Mouse (Mus musculus): ENCODE data around the gene Speer4a. TPM values are rescaled to one million over a fixed set of nuclear protein-coding genes. Genes with fewer than 3 reads are reported as not detected.
A peak's percentile ranks its signal among the peaks of the same experiment; 100 is the strongest.
"Not testable (repeated sequence)": the region's sequence is repeated elsewhere in the genome, so short reads cannot be mapped to it uniquely, and the experiment has no call there.

Gene Speer4a
- 0.05 TPM in 1 of 2 replicates, not detected in the other for total RNA-seq (2014; rRNA removed)
- polyA plus RNA-seq (2015; fragmentation: Nextera tagmentation; extraction: Ambion mirVana) = 0.25 and 0.36 TPM in 2 replicates

DNA sequence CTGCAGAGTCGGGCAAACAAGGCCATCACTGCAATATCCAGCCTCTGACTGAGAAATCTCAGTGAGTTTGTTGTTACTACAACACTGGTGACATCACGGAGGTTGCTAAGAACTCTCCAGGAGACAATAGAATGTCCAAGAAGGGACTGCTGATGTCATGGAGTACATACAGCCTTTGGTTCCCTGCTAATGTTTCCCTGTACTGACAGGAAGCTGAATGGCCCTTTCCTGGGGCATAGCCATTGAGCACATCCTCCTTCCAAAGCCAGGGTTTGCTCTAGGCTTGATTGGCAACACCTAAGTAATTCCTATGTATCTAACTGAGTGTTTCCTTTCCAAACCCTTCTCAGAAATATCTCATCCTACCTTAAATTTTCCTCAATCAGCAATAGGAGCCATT is at the start of gene Speer4a:
TSS of gene Speer4a (minus strand) at position 101 of the 400 bp plus-strand sequence.
- H3K4me1 ChIP-seq (ENCODE audit: insufficient read depth, low read length); H3K9ac ChIP-seq (replicated peaks; ENCODE audit: low read length); H3K27ac ChIP-seq; DNase-seq (ENCODE audit: low spot score); H3K36me3 ChIP-seq (ENCODE audit: insufficient read depth, low read length); ATAC-seq; H3K4me2 ChIP-seq (ENCODE audit: low read depth, low read length); H3K4me3 ChIP-seq (ENCODE audit: low read length); H3K27me3 ChIP-seq (ENCODE audit: insufficient read depth, low read length); H3K9me3 ChIP-seq (ENCODE audit: low read length): not testable (repeated sequence)
- WGBS = 77% methylated on average over 2 of the region's 2 CpGs

DNA sequence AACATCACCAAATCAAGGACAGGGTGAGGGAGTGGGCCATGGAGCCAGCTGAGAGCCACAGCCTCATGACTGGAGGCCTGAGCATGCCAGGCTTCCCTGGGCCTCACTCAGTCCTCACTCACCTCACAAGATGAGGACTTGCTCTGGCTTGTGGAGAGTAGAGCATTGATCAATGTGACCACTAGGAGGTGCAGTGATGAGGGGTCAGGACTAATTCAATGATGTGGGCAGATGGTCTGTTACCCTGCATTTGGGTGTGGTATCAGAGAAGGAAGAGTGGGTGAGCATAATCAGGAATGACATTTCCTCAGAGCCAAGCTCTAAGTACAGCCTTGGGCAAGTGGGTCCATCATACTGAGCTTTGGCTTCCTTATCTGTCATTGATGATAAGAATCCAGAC is 39.7 kb upstream of the Speer4a start:
- H3K27me3 ChIP-seq (ENCODE audit: insufficient read depth, low read length); ATAC-seq; H3K27ac ChIP-seq; H3K9ac ChIP-seq (replicated peaks; ENCODE audit: low read length); H3K4me1 ChIP-seq (ENCODE audit: insufficient read depth, low read length); H3K4me2 ChIP-seq (ENCODE audit: low read depth, low read length); H3K4me3 ChIP-seq (ENCODE audit: low read length); H3K36me3 ChIP-seq (ENCODE audit: insufficient read depth, low read length); H3K9me3 ChIP-seq (ENCODE audit: low read length): not testable (repeated sequence)
- peak; percentile 1 for DNase-seq (ENCODE audit: low spot score)
- 0 out of 2 replicates have a peak, but pooled peaks have one; percentile 4 for TF ChIP-seq CTCF (IDR thresholded peaks at IDR 0.05; ENCODE audit: low read depth)

DNA sequence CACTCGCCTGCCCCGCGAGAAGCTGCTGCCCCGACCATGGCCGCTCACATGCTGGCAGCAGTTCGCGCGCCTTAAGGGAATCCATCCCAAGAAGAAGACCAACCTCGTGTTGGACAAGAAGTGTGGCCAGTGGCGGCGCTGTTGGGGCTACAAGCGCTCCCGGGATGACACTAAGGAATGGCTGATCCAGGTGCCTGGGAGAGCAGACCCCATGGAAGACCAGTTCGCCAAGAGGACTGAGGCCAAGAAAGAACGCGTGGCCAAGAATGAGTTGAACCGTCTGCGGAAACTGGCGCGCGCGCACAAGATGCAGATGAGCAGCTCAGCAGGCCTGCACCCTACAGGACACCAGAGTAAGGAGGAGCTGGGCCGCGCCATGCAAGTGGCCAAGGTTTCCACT is 31.4 kb upstream of the Speer4a start:
- Histone ChIP-seq H3K27ac (no peak overlapping the region), H3K4me3 (ENCODE audit: low read length) (no peak overlapping the region), H3K36me3 (ENCODE audit: insufficient read depth, low read length) (no peaks in the 10 kb centered on the region), H3K27me3 (ENCODE audit: insufficient read depth, low read length) (no peaks in the 10 kb centered on the region), H3K9me3 (ENCODE audit: low read length) (peaks cover 3% of the 10 kb centered on the region; the same call in 1 of the 2 replicates), H3K4me2 (ENCODE audit: low read depth, low read length) (no peak overlapping the region), H3K4me1 (ENCODE audit: insufficient read depth, low read length) (no peaks in the 10 kb centered on the region), H3K9ac (replicated peaks; ENCODE audit: low read length) (no peak overlapping the region)
- WGBS = 93% methylated on average over 24 of the region's 24 CpGs
- DNase-seq (ENCODE audit: low spot score) (no peak), ATAC-seq (no peak)
- no peak for TF ChIP-seq CTCF (IDR thresholded peaks at IDR 0.05; ENCODE audit: low read depth)

DNA sequence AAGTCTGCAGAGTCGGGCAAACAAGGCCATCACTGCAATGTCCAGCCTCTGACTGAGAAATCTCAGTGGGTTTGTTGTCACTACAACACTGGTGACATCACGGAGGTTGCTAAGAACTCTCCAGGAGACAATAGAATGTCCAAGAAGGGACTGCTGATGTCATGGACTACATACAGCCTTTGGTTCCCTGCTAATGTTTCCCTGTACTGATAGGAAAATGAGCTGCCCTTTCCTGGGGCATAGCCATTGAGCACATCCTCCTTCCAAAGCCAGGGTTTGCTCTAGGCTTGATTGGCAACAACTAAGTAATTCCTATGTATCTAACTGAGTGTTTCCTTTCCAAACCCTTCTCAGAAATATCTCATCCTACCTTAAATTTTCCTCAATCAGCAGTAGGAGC is 19.1 kb upstream of the Speer4a start, which contains the start of gene Gm7347:
TSS of gene Gm7347 (minus strand) at position 101 of the 400 bp plus-strand sequence.
- H3K4me3 ChIP-seq (ENCODE audit: low read length); H3K27me3 ChIP-seq (ENCODE audit: insufficient read depth, low read length); H3K9ac ChIP-seq (replicated peaks; ENCODE audit: low read length); H3K9me3 ChIP-seq (ENCODE audit: low read length); DNase-seq (ENCODE audit: low spot score); H3K36me3 ChIP-seq (ENCODE audit: insufficient read depth, low read length); ATAC-seq; H3K27ac ChIP-seq; H3K4me2 ChIP-seq (ENCODE audit: low read depth, low read length); H3K4me1 ChIP-seq (ENCODE audit: insufficient read depth, low read length): not testable (repeated sequence)
- no CpG with 5 or more reads among the region's 2 CpGs for WGBS

DNA sequence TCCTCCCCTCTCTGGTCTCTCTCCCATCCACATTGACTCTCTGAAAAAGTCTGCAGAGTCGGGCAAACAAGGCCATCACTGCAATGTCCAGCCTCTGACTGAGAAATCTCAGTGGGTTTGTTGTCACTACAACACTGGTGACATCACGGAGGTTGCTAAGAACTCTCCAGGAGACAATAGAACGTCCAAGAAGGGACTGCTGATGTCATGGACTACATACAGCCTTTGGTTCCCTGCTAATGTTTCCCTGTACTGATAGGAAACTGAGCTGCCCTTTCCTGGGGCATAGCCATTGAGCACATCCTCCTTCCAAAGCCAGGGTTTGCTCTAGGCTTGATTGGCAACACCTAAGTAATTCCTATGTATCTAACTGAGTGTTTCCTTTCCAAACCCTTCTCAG is 16.5 kb downstream of the Speer4a start, which contains the start of gene Gm5862:
TSS of gene Gm5862 (minus strand) at position 101 of the 400 bp plus-strand sequence.
- H3K9me3 ChIP-seq (ENCODE audit: low read length); H3K4me1 ChIP-seq (ENCODE audit: insufficient read depth, low read length); ATAC-seq; H3K27ac ChIP-seq; H3K27me3 ChIP-seq (ENCODE audit: insufficient read depth, low read length); H3K4me3 ChIP-seq (ENCODE audit: low read length); H3K9ac ChIP-seq (replicated peaks; ENCODE audit: low read length); DNase-seq (ENCODE audit: low spot score); H3K4me2 ChIP-seq (ENCODE audit: low read depth, low read length); H3K36me3 ChIP-seq (ENCODE audit: insufficient read depth, low read length): not testable (repeated sequence)
- no CpG with 5 or more reads among the region's 3 CpGs for WGBS

DNA sequence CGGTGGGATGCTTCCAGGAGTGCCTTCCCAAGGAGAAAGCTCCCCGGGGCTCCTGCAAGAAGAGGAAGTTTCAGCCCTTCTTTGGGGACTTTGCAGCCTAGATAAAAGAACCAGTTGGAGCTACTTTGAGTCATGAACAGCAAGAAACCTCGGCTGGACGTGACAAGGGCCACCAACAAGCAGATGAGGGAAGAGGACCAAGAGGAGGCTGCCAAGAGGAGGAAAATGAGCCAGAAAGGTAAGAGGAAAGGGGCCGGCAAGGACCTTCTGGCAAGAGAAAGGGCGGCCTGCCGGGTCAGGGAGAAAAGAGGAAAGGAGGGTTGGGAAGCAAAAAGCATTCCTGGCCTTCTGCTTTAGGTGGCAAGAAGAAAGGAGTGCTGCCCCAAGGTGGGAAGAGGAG is 31.7 kb downstream of the Speer4a start:
- DNase-seq (ENCODE audit: low spot score); H3K9me3 ChIP-seq (ENCODE audit: low read length); H3K27ac ChIP-seq; H3K27me3 ChIP-seq (ENCODE audit: insufficient read depth, low read length); H3K36me3 ChIP-seq (ENCODE audit: insufficient read depth, low read length); H3K9ac ChIP-seq (replicated peaks; ENCODE audit: low read length); H3K4me1 ChIP-seq (ENCODE audit: insufficient read depth, low read length): not testable (repeated sequence)
- H3K4me2 ChIP-seq (ENCODE audit: low read depth, low read length) = peak overlapping the region; percentile 60; the same call in 1 of the 2 replicates
- ATAC-seq = peak; percentile 32
- H3K4me3 ChIP-seq (ENCODE audit: low read length) = peak overlapping the region; percentile 38; the same call in 1 of the 2 replicates
- WGBS = 65% methylated on average over 6 of the region's 7 CpGs

DNA sequence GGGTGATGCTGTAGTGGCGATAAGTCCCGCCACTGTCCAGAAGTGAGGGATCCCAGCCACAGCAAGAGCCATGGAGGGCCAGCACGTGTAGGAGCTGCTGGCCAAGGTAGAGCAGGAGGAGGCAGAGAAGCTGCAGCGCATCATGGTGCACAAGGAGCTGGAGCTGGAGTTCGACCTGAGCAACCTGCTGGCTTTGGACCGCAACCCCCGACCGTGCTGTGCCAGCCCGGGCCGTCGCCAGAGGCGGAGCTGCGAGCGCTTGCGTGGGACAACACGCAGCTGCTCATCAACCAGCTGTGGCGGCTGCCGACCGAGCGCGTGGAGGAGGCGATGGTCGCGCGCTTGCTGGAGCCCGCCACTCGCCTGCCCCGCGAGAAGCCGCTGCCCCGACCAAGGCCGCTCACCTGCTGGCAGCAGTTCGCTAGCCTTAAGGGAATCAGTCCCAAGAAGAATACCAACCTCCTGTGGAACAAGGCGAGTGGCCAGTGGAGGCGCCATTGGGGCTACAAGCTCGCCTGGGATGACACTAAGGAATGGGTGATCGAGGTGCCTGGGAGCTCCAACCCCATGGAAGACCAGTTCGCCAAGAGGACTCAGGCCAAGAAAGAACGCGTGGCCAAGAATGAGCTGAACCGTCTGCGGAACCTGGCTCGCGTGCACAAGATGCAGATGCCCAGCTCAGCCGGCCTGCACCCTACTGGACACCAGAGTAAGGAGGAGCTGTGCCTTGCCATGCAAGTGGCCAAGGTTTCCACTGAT is 32.2 kb downstream of the Speer4a start:
- peak; percentile 36; the same call in 1 of the 2 replicates for TF ChIP-seq CTCF (IDR thresholded peaks at IDR 0.05; ENCODE audit: low read depth)
- H3K9me3 ChIP-seq (ENCODE audit: low read length); H3K27ac ChIP-seq; H3K4me1 ChIP-seq (ENCODE audit: insufficient read depth, low read length); H3K36me3 ChIP-seq (ENCODE audit: insufficient read depth, low read length); H3K27me3 ChIP-seq (ENCODE audit: insufficient read depth, low read length): not testable (repeated sequence)
- peak overlapping the region; percentile 41; the same call in 1 of the 2 replicates for H3K9ac ChIP-seq (replicated peaks; ENCODE audit: low read length)
- WGBS = 17% methylated on average over 43 of the region's 45 CpGs
- ATAC-seq (peak; percentile 92), DNase-seq (ENCODE audit: low spot score) (peak; percentile 74)
- peak overlapping the region; percentile 38 for H3K4me3 ChIP-seq (ENCODE audit: low read length)
- H3K4me2 ChIP-seq (ENCODE audit: low read depth, low read length) = peak overlapping the region; percentile 60

DNA sequence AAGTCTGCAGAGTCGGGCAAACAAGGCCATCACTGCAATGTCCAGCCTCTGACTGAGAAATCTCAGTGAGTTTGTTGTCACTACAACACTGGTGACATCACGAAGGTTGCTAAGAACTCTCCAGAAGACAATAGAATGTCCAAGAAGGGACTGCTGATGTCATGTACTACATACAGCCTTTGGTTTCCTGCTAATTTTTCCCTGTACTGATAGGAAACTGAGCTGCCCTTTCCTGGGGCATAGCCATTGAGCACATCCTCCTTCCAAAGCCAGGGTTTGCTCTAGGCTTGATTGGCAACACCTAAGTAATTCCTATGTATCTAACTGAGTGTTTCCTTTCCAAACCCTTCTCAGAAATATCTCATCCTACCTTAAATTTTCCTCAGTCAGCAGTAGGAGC is 34.7 kb downstream of the Speer4a start, which contains the start of gene Gm1979:
TSS of gene Gm1979 (minus strand) at position 101 of the 400 bp plus-strand sequence.
- H3K27ac ChIP-seq; H3K36me3 ChIP-seq (ENCODE audit: insufficient read depth, low read length); ATAC-seq; H3K27me3 ChIP-seq (ENCODE audit: insufficient read depth, low read length); H3K9ac ChIP-seq (replicated peaks; ENCODE audit: low read length); H3K4me3 ChIP-seq (ENCODE audit: low read length); H3K9me3 ChIP-seq (ENCODE audit: low read length); DNase-seq (ENCODE audit: low spot score); H3K4me2 ChIP-seq (ENCODE audit: low read depth, low read length); H3K4me1 ChIP-seq (ENCODE audit: insufficient read depth, low read length): not testable (repeated sequence)
- 83% methylated on average over 1 of the region's 2 CpGs for WGBS

DNA sequence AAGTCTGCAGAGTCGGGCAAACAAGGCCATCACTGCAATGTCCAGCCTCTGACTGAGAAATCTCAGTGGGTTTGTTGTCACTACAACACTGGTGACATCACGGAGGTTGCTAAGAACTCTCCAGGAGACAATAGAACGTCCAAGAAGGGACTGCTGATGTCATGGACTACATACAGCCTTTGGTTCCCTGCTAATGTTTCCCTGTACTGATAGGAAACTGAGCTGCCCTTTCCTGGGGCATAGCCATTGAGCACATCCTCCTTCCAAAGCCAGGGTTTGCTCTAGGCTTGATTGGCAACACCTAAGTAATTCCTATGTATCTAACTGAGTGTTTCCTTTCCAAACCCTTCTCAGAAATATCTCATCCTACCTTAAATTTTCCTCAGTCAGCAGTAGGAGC is 50.8 kb downstream of the Speer4a start, which contains the start of gene Gm21698:
TSS of gene Gm21698 (minus strand) at position 101 of the 400 bp plus-strand sequence.
- ATAC-seq; H3K4me3 ChIP-seq (ENCODE audit: low read length); H3K9ac ChIP-seq (replicated peaks; ENCODE audit: low read length); H3K9me3 ChIP-seq (ENCODE audit: low read length); H3K27me3 ChIP-seq (ENCODE audit: insufficient read depth, low read length); H3K27ac ChIP-seq; H3K4me2 ChIP-seq (ENCODE audit: low read depth, low read length); H3K4me1 ChIP-seq (ENCODE audit: insufficient read depth, low read length); DNase-seq (ENCODE audit: low spot score); H3K36me3 ChIP-seq (ENCODE audit: insufficient read depth, low read length): not testable (repeated sequence)
- no CpG with 5 or more reads among the region's 3 CpGs for WGBS

All from hindbrain, postnatal 0 days (tissue).